Mouse (Mus musculus) layer of hippocampus, postnatal 14 days (tissue): ENCODE data around the gene Safb. TPM values are rescaled to one million over a fixed set of nuclear protein-coding genes. Genes with fewer than 3 reads are reported as not detected.
A peak's percentile ranks its signal among the peaks of the same experiment; 100 is the strongest.
"Not testable (repeated sequence)": the region's sequence is repeated elsewhere in the genome, so short reads cannot be mapped to it uniquely, and the experiment has no call there.

ENCODE experiments used
- DNase-seq, 2 experiments: peaks; one replicate each; pipeline ENCODE4 v3.0.0; 2021 to 2022; ENCODE audit warnings: low spot score in 2 of 2, mixed read lengths in 1 of 2
- total RNA-seq, 2 experiments: library from RNA; stranded (reverse); gene quantifications; 2 replicates each; pipeline ENCODE4 v1.2.3; 2021

Gene Safb
- total RNA-seq, 2 experiments from 2014 or later, result 131 to 147 TPM

DNA sequence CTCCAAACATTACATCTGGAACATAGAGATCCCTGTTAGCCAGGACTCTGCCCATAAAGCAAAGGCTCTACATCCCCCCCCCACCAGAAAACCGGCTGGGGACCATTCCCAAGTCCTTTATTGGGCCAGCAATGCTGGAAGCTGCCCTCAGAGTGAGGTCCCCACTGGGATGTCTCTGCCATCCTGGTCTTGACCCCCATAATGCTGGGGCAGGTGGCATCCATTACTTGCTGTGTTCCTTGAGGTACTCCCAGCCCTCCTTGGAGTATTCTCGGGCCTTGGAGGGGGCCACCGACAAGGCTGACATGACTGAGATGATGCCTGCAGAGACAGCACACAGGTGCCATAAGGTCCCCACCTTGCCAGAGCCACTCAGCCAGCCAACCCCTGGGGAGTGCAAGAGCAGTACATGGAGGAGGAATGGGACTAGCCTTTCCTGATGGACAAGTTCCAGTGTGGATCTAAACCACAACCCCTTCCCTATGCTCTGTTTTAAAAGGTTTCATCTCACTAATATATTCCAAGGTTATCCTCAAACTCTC, 23.0 kb downstream of the Safb start:
- no peak for DNase-seq

DNA sequence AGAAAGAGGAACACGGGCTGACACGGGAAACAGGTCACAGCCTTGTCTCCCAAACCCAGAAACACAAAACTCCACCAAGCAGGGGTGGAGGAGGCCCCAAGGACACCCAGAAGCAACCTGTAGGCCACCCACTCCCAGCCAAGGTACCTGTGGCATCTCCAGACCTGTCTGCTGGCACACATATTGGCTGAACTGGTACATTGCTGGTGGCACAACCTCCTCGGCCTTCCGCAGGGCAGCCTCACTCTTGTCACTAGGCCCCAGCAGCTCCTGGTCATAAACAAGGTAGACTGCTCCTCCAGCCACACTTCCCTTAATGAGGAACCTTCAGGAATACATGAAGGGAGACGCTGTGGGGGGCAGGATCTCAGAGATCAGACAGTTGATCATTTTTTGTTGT, 24.1 kb downstream of the Safb start:
- DNase-seq, result no peak

- DNase-seq, result peak; percentile 96 to 98
Observed at GRCm38 (mm10) chr17:56609452-56610171, 25.0 kb downstream of the Safb start, which contains the start of gene 2410015M20Rik. TSS of gene 2410015M20Rik (minus strand) at chr17:56609771.

GRCm38 (mm10) chr17:56611323-56611722, 26.7 kb downstream of the Safb start:
- no peak for DNase-seq

DNA sequence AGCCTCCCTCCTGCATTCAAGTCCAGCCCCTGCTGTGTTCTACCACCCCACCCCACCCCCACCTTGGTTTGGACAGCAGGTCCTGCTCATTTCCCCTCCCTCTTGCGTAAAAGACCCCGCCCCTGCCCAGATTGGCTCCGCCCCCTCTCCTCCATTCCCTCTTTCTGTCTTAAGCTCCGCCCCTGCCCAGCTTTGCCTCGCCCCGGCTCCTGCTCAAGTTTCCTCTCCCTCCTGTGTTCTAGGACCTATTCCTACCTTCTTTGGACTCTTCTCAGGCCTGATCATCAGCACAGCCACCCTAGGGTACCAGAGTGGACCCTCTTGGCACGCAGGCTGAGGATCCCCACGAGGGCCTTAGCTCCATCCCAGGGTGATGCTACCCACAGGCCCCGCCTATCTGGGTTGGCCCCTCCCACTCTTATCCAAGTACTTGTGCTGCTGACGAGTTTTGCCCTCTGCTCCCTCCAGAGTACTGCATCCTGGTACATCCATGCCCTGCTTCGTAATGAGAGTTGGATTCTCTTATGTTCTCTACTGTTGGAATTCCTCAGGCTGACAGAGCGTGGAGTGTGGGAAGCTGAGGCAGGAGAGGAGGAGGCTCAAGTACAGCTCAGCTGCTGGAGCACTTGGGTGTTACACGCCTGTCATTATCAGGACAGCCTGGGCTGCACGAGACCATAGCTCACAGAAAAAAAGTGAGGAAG, 27.4 kb downstream of the Safb start:
- DNase-seq, result no peak

DNA sequence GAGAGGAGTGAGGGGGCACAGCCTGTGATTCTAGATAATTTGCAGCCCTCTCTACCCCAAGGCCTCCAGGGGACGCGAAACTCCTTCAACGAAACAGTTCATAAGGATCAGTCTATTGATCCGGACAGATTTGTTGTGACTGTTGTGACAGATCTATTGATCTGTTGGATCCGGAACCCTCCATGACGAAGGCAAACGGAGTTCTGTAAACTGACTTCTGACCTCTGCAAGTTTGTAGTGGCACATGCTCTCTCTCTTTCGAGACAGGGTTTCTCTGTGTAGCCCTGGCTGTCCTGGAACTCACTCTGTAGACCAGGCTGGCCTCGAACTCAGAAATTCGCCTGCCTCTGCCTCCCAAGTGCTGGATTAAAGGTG, 27.9 kb downstream of the Safb start:
- not testable (repeated sequence) for DNase-seq

DNA sequence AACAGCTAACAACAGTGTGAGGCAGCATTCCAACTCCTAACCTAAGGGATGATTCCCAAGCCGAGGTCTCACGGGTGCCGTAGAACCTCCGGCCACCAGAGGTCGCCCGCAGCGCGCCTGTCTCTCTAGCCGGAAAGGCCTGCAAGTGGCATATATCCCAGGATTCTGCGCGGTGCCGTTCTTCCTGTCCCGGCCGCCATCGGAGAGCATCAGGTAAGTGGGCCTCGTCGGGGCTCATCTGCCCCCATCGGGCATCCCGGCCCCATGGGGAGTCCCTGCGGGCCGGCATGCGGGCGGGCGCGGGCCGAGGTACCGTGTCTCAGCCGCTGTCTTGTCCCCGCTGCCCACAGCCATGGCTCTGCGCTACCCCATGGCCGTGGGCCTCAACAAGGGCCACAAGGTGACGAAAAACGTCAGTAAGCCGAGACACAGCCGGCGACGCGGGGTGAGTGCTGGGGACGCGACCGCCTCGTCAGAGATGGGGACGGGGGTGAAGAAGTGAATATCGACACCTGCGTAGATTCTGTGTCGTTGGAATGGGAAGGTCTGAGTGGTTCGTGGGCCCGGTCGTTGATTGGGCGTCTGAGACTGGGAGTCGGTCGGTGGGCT, 28.7 kb downstream of the Safb start, which contains the start of gene Rpl36:
Gene Rpl36, plus strand, starts transcription at position 181 of the 609 bp plus-strand sequence.
- peak; percentile 97 for DNase-seq

DNA sequence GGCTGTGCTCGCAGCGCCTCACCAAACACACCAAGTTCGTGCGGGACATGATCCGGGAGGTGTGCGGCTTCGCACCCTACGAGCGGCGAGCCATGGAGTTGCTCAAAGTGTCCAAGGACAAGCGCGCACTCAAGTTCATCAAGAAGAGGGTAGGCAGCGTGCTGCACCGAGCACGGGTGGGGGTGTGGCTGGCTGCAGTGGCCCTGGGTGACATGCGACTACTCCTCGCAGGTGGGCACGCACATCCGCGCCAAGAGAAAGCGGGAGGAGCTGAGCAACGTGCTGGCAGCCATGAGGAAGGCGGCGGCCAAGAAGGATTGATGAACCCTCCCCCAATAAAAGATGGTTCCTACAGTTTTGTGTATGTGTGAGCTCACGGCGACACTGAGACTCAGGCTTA, 29.3 kb downstream of the Safb start:
- peak in 1 of 2 experiments; percentile 38 for DNase-seq

DNA sequence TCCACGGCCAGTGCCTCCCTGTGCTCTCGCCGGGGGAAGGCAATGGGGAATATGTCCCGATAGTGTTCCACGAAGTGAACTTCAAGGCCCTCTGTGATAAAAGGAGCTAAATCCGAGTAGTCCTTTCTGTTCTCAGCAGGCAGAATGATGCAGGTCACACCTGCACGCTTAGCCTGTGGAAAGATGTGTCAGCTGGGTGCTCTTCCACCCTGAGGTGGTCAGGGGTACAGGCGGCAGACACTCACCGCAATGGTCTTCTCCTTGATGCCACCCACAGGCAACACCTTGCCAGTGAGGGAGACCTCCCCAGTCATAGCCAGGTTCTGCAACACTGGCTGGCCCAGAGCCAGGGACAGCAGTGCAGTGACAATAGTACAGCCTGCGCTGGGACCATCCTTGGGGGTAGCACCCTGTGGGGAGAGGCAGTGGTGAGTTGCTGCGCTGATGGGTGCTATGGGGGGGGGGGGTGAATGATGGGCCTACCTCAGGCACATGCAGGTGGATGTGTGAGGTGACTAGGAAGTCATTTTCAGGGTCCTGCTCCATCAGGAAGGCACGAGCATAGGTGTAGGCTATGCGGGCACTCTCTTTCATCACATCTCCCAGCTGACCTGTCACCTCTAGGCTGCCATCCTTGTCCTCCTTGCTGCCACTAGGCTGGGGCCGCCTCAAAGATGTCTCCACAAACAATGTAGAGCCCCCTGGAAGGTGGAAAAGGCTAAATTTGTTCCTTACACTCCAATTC, 29.9 kb downstream of the Safb start:
- no peak for DNase-seq

DNA sequence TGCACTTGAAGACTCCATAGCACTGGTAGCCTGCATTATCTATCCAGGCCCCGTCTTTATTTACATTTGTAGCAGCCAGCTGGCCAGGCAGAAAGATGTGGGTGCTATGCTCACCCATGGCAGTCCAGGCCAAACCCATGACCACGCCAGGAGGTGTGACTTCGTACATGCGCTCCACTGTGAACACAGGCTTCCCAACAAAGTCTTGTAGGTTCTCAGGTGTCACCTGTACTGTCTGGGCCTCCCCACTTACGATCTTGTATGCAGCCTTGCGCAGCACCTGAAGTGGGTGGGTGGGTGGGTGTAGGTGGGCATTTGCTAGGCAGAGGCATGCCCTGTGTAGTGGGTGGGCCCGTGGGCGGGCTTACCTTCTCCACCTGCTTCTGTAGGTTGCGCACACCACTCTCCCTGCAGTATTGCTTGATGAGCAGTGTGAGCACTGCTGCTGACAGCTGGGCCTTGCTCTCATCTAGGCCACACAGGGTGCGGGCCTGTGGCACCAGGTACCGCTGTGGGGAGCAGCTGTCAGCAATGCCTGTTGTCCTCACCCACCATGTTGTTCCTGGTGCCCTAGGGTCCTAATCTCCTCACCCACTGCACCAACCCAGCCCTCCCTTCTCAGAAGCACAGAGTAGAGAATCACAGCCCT, 30.6 kb downstream of the Safb start:
- no peak for DNase-seq

GRCm38 (mm10) chr17:56615792-56616191, 31.2 kb downstream of the Safb start:
- DNase-seq, result no peak

DNA sequence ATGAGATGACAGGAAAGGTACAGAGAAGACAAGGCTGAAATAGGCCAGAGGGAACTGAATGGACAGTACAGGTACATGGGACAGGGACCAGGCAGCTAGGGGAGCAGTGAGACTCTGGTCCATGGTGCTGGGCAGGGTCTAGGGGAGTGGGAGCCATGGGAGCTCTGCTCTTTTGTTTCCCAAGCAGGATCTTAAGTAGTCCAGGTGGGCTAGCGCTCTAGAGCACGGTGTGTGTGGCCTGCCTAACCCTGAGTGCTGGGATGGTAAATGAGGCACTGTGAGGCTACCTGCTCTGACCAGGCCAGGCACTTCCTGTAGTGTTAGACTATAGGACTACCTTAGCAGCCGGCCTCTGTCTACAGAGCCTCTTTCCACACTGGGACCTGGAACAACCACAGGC, 32.1 kb downstream of the Safb start:
- no peak for DNase-seq

GRCm38 (mm10) chr17:56617628-56618027, 33.0 kb downstream of the Safb start:
- DNase-seq, result no peak

DNA sequence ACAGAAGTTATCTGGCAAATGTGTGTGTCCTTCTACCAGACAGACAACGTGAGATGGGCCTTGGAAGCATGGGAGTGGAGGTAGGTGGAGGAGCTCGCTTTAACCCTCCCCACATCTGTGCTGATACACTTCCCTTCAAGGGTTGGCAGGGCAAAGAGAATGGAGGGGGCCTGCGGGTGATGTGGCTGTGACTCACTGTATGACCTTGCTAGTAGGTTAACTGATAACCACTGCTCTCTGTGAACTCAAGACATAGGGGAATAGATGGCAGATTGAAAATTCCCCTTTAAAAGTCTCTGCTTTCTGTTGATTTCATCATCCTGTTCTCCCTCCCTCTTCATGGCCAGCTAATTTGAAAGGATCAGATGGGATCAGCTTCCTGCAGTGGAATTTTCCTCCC, 40.9 kb downstream of the Safb start:
- DNase-seq, result no peak

- DNase-seq, result no peak
Observed at GRCm38 (mm10) chr17:56626260-56626659, 41.6 kb downstream of the Safb start.

DNA sequence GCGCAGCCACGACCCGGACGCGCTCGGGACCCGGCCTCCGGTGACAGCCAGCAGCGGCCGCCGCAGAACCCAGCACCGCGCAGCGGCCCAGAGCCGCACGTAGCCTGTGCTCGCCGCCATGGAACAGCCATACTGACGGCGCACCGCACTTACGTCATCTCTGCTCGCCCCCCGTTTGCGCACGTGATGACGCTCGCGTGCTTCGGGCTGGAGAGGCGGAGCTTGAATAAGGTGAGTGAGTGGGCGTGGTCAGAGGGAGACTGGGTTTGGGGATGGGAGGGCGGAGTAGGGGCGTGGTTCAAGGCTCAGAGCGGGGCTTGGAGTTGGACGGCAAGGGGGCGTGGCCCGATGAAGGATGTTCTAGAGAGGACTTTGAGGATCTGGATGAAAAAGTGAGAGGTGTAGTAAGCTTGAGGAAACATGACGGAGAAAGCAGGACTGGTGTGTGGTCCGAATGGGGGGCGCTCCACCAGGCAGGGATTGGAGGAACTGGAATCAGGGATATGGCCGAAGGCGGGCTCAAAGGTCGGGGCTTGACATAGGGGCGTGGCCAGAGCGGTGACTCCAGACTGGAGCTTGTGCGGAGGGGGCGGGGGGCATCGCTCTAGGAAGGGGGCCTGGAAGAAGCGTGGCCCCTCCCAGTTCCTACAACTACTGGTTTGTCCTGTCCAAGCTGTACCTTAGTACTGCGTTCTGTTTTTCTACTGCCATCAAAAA, 42.3 kb downstream of the Safb start, which contains the start of gene Lonp1:
Gene Lonp1, minus strand, starts transcription at position 134 of the 717 bp plus-strand sequence.
- peak; percentile 91 to 96 for DNase-seq

DNA sequence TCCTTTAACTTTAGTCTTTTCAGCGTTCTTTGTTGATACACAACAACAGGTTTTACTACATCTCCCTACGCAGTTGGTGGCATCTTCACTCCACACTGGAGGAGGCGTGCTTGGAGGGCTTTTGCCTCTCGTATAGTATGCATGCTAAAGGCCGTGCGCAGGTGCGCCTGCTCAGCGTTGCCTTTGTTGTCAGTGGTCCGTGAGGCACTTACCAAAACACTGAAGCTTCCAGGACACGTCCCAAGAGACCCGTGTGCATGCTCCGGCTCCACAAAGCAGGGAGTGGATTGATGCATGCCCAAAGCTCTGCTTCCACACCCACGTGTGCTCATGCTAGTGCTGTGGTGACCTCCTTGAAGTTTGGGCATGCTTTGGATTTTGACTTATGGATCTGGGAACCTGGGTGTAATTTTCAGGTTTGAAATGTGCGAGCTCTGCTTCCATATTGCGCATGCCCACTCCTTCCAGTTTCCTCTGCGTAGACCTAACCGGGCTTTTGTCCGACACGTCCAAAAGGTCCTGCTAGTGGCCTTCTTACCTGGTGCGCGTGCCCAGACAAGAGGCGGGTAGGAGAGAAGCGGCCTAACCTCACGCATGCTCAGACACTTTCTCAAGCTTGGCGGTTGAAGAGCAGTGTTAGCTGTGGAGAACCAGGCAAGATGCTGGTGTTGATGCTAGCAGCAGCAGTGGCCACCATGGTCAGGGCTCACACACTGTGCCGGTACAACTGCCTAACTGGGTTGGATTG, 43.1 kb downstream of the Safb start, which contains the start of gene Catsperd:
Gene Catsperd, plus strand, starts transcription at position 614 of the 748 bp plus-strand sequence.
- DNase-seq, result no peak

- DNase-seq, result not testable (repeated sequence)
Observed at GRCm38 (mm10) chr17:56629800-56630781, 45.5 kb downstream of the Safb start.
